Mouse (Mus musculus) kidney, postnatal 0 days (tissue): ENCODE measurements around the gene Pde6h. TPM values are rescaled to one million over a fixed set of nuclear protein-coding genes. Genes with fewer than 3 reads are reported as not detected.

ENCODE experiments used
- ATAC-seq: fragments of 200-750 bp; cut with Nextera tagmentation; replicated peaks from 2 replicates; pipeline ENCODE4 v1.8.0; 2017; ENCODE audit warnings: low read depth, moderate number of reproducible peaks, moderate TSS enrichment, moderate library complexity; ENCODE audit not compliant: low FRiP score
- DNase-seq: peaks from one replicate; pipeline ENCODE4 v3.0.0-alpha.2; 2016; ENCODE audit warnings: low spot score
- H3K27ac ChIP-seq: fragments of 300-500 bp; sonication (generic); 2 replicates; pipeline ENCODE4 v1.5.1; 2014; ENCODE audit warnings: mild to moderate bottlenecking
- H3K27me3 ChIP-seq: fragments of 300-500 bp; sonication (generic); 2 replicates; pipeline ENCODE4 v1.6.1; 2014; ENCODE audit warnings: low read length, mixed read lengths; ENCODE audit not compliant: insufficient read depth
- H3K36me3 ChIP-seq: fragments of 300-500 bp; sonication (generic); 2 replicates; pipeline ENCODE4 v1.6.1; 2014; ENCODE audit warnings: low read length, mixed read lengths; ENCODE audit not compliant: insufficient read depth
- H3K4me1 ChIP-seq: fragments of 300-500 bp; sonication (generic); replicated peaks from 2 replicates; pipeline ENCODE4 v1.6.1; 2014; ENCODE audit warnings: antibody characterized with exemption, low read length, mixed read lengths; ENCODE audit not compliant: insufficient read depth
- H3K4me2 ChIP-seq: fragments of 300-500 bp; sonication (generic); 2 replicates; pipeline ENCODE4 v1.6.1; 2014; ENCODE audit warnings: mild to moderate bottlenecking, low read length, moderate library complexity, mixed read lengths
- H3K4me3 ChIP-seq: fragments of 300-500 bp; sonication (generic); replicated peaks from 2 replicates; pipeline ENCODE4 v1.5.1; 2014; ENCODE audit warnings: low read depth, low read length
- H3K9ac ChIP-seq: fragments of 300-500 bp; sonication (generic); 2 replicates; pipeline ENCODE4 v1.6.1; 2014; ENCODE audit warnings: low read depth, low read length
- H3K9me3 ChIP-seq: fragments of 300-500 bp; sonication (generic); replicated peaks from 2 replicates; pipeline ENCODE4 v1.6.1; 2016; ENCODE audit warnings: low read length, inconsistent platforms, mixed read lengths
- CTCF ChIP-seq: IDR thresholded peaks from 2 replicates; pipeline ENCODE4 v1.5.1; 2016; ENCODE audit warnings: antibody characterized with exemption, low read depth, mild to moderate bottlenecking, moderate library complexity
- WGBS: fragments of 180-500 bp; shearing (Covaris S2); extraction: QIAGEN DNeasy Blood & Tissue Kit; methylation state at CpG from one replicate; pipeline ENCODE4 v1.1.7; 2014; 5-methylcytosine and 5-hydroxymethylcytosine counted together
- polyA plus RNA-seq: library from polyadenylated mRNA; unstranded; fragments of >200 nt; fragmentation: Nextera tagmentation; extraction: Ambion mirVana; gene quantifications from 2 replicates; pipeline ENCODE4 v1.2.1, GENCODE M21; 2015

The Pde6h gene
- polyA plus RNA-seq, 1 experiment from 2014 or later: 0.67 TPM

GRCm38 (mm10) chr6:136937117-136937516, 13.5 kb downstream of the Pde6h start:
- Histone ChIP-seq H3K9me3 (no peaks in the 10 kb centered on the region), H3K4me3 (no peak overlapping the region), H3K36me3 (no peaks in the 10 kb centered on the region), H3K4me2 (no peak overlapping the region), H3K9ac (no peak overlapping the region), H3K27me3 (no peaks in the 10 kb centered on the region), H3K4me1 (peaks cover 14% of the 10 kb centered on the region), H3K27ac (no peak overlapping the region)
- DNase-seq: no peak
- no peak for TF ChIP-seq CTCF
- no peak for ATAC-seq
- WGBS: 85% methylated on average over 3 of the region's 3 CpGs

- H3K4me2 ChIP-seq: no peak overlapping the region
These were observed 14.9 kb downstream of the Pde6h start for GRCm38 (mm10) chr6:136938331-136939126.

GRCm38 (mm10) chr6:136939326-136940187, 15.9 kb downstream of the Pde6h start:
- H3K4me1 ChIP-seq: peaks cover 14% of the 10 kb centered on the region
- H3K27ac ChIP-seq: peak overlapping the region; percentile 91
- no peaks in the 10 kb centered on the region for H3K36me3 ChIP-seq
- no peak for TF ChIP-seq CTCF
- DNase-seq (no peak), ATAC-seq (no peak)
- no peak overlapping the region for H3K4me3 ChIP-seq
- no peaks in the 10 kb centered on the region for H3K9me3 ChIP-seq
- H3K27me3 ChIP-seq: no peaks in the 10 kb centered on the region
- no peak overlapping the region for H3K9ac ChIP-seq
- no peak overlapping the region for H3K4me2 ChIP-seq
- WGBS: 69% methylated on average over 14 of the region's 14 CpGs

More at GRCm38 (mm10) chr6:136938331-136939126, 14.9 kb downstream of the Pde6h start:
- no peak for TF ChIP-seq CTCF
- H3K27me3 ChIP-seq: no peaks in the 10 kb centered on the region
- WGBS: 73% methylated on average over 18 of the region's 18 CpGs
- ATAC-seq (no peak), DNase-seq (no peak)
- peak overlapping the region; percentile 50; the same call in 1 of the 2 replicates for H3K27ac ChIP-seq
- no peaks in the 10 kb centered on the region for H3K36me3 ChIP-seq
- no peak overlapping the region for H3K4me3 ChIP-seq
- H3K9ac ChIP-seq: no peak overlapping the region
- H3K4me1 ChIP-seq: peaks cover 14% of the 10 kb centered on the region
- H3K9me3 ChIP-seq: no peaks in the 10 kb centered on the region

- H3K4me1 ChIP-seq: peaks cover 14% of the 10 kb centered on the region
- peak; percentile 30; the same call in 1 of the 2 replicates for TF ChIP-seq CTCF
- H3K36me3 ChIP-seq: no peaks in the 10 kb centered on the region
- H3K9me3 ChIP-seq: no peaks in the 10 kb centered on the region
- H3K4me3 ChIP-seq: 0 out of 2 replicates have a peak overlapping the region, but pooled peaks have one; percentile 3
- H3K27me3 ChIP-seq: no peaks in the 10 kb centered on the region
- 55% methylated on average over 11 of the region's 11 CpGs for WGBS
- ATAC-seq (no peak), DNase-seq (peak; percentile 61)
- no peak overlapping the region for H3K9ac ChIP-seq
- peak overlapping the region; percentile 44 for H3K4me2 ChIP-seq
- peak overlapping the region; percentile 91 for H3K27ac ChIP-seq
These were observed 16.7 kb downstream of the Pde6h start for GRCm38 (mm10) chr6:136940188-136940960.

- peak within 1 kb of the TSS; percentile 31; the same call in 1 of the 2 replicates for H3K9ac ChIP-seq
- H3K36me3 ChIP-seq: no peaks in the 10 kb centered on the region
- peak; percentile 79; the same call in 1 of the 2 replicates for ATAC-seq
- peaks cover 14% of the 10 kb centered on the region for H3K4me1 ChIP-seq
- no peaks in the 10 kb centered on the region for H3K27me3 ChIP-seq
- H3K9me3 ChIP-seq: no peaks in the 10 kb centered on the region
- H3K4me3 ChIP-seq: 0 out of 2 replicates have a peak within 1 kb of the TSS, but pooled peaks have one; percentile 3
- H3K4me2 ChIP-seq: peak within 1 kb of the TSS; percentile 44
- WGBS: 22% methylated on average over 12 of the region's 12 CpGs
- peak within 1 kb of the TSS; percentile 91 for H3K27ac ChIP-seq
- DNase-seq: peak; percentile 85
- TF ChIP-seq CTCF: no peak
These were observed 17.7 kb downstream of the Pde6h start, which contains the start of gene Arhgdib for GRCm38 (mm10) chr6:136941051-136942021. Gene Arhgdib, minus strand, starts transcription at chr6:136941899.
